Mouse (Mus musculus): Measurements from ENCODE around the gene Ifnk. TPM values are rescaled to one million over a fixed set of nuclear protein-coding genes. Genes with fewer than 3 reads are reported as not detected.
A peak's percentile ranks its signal among the peaks of the same experiment; 100 is the strongest.

The Ifnk gene
- not detected for total RNA-seq (2021)
- not detected in 2 replicates for polyA plus RNA-seq (2012; rRNA removed)
- long read RNA-seq, result 0 reads

GRCm38 (mm10) chr4:35151756-35152155 lies at the start of gene Ifnk:
Gene Ifnk (plus strand): TSS chr4:35152056.
- no peak for DNase-seq

GRCm38 (mm10) chr4:35105115-35105773 lies 46.6 kb upstream of the Ifnk start:
- no peak for DNase-seq

GRCm38 (mm10) chr4:35112452-35112851 lies 39.4 kb upstream of the Ifnk start:
- DNase-seq, result no peak

- peak; percentile 35 for DNase-seq
Measured at GRCm38 (mm10) chr4:35113516-35114248, 38.2 kb upstream of the Ifnk start.

DNA sequence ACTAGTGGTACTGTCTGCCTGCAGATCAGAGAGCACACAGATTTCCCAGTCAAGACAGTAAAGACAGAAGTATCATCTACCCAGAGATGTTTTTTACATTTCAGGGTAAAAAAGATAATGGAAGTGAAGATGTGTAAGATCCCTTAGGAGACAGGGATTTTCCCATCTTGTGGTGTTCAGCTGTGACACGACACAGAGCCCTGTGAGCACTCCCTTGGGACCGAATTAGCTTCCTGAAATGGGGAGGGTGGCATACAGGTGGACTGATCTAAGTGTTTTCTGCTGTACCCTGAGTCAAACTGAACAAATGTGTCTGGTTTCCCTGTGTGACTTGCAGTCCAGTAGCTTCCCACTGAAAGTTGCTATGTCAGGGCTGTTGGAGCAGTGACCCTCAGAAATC lies 36.9 kb upstream of the Ifnk start:
- no peak for DNase-seq

- DNase-seq, result no peak
Measured at GRCm38 (mm10) chr4:35115933-35116332, 35.9 kb upstream of the Ifnk start.

DNA sequence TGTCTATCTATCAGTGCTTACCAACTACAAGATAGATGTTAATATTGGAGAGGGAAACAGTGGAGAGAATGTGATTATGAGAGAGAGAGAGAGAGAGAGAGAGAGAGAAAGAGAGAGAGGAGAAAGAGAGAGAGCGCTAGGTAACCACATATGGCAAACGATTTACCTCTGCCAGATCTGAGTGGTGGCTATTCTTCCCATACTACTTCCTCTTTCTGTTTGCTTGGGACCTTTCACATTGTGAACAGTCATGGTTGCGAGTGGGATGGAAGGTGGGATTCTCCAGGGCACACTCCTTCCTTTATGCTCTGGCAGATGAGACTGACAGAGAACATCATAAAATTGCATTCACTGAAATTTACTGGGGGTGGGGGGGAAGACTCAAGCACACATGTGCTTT lies 34.7 kb upstream of the Ifnk start:
- no peak for DNase-seq

- no peak for DNase-seq
Measured at GRCm38 (mm10) chr4:35118851-35119250, 33.0 kb upstream of the Ifnk start.

DNA sequence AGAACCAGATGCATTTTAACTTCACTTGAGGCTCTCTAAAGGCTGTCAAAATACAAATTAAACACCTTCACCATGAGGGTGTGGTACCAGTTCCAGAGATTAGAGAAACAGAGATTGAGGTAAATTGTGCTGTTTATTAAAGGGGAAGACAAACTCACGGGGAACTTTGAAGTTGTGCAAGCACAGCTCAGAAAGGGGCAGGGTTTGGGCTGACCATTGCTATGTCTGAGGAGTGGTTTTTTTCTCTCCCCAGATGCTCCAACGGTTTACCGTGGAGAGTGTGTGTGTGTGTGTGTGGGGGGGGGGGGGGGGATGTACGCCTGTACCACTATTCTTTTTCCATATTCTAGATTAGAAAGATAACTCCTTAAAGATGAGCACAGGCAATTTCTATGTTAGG lies 31.7 kb upstream of the Ifnk start:
- no peak for DNase-seq

- DNase-seq, result no peak
Measured at GRCm38 (mm10) chr4:35120575-35120974, 31.3 kb upstream of the Ifnk start.

DNA sequence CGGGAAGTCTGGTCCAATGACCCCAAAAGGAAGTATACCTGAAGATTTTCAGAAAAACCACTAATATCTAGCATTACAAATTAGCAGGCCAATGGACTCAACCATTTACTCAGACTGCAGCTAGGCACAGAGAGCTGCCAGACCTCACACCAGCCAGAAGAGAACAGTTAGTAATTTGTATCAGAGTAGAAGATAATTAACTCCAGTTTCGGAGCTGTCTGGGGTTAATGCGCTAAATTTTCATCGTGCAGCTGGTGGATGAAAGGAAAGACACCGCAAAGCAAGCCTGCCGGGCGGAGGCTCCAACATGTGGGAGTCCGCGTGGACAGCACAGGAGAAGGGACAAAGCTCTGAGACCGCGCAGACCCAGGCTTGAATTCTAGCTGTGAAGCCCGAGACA lies 30.8 kb upstream of the Ifnk start:
- no peak for DNase-seq

- no peak for DNase-seq
Measured at GRCm38 (mm10) chr4:35123087-35123486, 28.8 kb upstream of the Ifnk start.

DNA sequence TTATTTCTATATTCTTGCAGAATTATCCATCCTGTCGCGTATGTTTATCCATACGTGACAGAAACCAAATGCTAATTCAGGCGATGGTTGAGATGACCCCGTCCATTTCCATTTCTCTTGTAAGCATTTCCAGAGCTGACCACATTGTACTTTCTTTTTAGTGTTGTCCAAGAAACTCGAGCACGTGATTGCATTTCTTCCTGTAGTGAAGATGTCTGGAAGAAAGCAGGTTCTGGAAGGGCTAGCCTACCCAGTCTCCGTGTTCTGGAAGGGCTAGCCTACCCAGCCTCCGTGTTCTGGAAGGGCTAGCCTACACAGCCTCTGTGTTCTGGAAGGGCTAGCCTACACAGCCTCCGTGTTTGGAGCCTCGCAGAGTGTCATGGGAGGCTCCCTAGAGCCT lies 27.8 kb upstream of the Ifnk start:
- no peak for DNase-seq

DNA sequence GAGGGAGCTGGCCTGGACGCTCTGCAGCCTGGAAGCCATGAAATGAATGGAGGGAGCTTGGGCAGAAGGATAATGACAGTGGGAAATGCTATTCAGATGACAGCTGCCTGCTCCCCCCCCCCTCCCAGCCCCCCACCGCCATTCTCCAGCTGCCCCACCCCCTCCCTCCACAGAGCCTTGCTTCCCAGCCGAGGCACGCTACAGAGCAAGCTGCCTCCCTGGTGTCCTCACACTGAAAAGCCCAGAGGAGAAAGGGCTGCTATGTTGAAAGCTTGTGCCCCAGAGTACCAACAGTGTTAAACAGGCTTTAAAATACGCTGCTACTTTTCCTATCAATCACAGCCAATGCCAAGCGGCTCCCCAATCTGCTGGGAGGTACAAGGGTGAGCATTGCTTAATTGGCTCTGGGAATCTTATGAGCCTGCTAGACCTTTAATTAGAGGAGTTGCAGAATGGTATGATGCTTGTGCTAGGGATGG lies 26.5 kb upstream of the Ifnk start:
- no peak for DNase-seq

GRCm38 (mm10) chr4:35126776-35127175 lies 25.1 kb upstream of the Ifnk start:
- DNase-seq, result no peak

GRCm38 (mm10) chr4:35127759-35128158 lies 24.1 kb upstream of the Ifnk start:
- DNase-seq, result no peak

GRCm38 (mm10) chr4:35130411-35130948 lies 21.4 kb upstream of the Ifnk start:
- DNase-seq, result no peak

DNA sequence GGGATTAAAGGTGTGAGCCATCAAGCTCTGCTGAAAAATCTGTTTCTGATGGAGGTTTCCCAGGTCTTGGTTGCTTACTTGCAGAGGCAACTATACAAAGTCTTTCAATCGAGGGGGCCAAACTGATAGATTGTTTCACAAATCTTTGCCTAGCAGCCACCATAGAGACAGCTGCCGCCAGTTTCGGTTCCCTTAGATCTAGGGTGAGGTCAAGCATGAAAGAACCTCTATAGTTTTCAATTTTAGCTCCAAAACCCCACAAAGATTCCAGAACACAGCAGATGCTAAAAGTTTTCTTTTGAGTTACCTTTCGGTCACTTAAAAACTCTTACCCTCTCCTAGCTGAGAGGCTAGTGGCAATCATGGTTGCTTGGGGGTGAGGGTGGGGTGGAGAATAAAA lies 20.3 kb upstream of the Ifnk start:
- no peak for DNase-seq

DNA sequence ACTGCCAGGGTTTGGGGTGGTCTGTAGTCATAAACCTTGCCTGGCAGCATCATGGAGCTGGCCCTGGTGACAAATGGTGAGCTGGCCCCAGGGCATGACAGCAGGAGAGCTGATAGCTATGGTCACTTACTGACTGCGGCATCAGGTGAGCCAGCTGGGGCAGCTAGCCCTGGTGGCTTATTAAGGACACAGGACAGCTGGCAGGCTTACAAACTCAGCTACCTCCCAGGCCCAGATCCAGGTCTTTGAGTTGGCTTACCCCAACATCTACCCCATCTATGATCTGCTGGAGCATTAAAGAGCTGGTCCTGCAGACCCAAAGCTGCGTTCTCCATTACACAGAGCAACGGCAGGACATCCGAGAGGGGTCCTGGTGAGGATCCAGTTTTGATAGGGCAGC lies 18.4 kb upstream of the Ifnk start:
- DNase-seq, result peak; percentile 56

DNA sequence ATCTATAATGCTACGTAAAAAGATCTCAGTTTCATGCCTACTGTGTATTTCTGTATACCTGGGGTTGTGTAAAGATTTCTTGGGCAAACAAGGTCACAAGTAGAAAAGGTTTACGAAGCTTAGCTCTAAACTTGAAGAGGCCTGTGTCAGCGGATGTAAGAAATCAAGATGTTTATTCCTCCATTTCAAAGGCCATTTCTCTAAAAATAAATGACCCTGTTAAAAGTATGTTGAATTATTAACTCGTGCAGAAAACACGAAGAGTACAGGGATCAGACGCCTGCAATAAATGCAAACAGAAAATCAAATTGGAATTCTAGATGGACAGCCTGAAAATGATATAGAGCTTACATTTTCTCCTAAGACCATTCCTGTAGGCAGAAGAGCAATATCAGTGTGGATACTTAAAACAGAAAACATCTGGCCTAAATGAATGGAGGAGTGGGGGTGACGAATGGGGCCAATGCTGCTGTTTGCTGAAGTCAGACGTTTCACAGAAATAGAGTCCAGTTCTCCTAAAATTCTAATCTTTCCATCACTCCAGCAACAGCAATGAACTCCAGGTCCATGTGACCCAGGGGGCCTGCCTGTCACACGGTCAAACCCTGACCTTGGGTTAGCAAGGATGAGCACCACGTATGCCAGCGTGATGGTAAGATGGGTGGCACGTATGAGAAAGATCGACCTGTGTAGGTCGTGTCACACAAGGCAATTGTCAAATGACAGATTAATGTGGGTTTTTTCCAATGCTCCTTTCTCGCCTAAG lies 16.8 kb upstream of the Ifnk start:
- DNase-seq, result peak; percentile 30

DNA sequence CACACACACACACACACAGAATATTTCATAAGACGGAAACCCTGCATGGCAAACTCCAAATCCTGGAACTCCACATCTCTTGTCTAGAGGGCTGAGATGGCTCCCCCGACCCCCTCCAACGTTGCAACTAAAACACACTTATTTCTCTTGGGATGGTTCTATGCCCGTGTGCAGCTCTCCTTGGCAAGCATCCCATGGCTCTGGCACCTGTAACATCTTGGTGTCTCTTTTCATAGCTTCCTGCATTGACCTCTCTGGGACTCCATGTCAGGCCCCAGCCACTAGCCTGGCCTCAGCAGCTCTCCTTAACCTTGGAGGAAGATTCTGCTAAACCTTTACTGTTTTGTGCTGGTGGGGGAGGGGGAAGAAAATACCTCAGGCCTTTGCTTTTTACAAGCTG lies 16.1 kb upstream of the Ifnk start:
- DNase-seq, result peak; percentile 17

DNA sequence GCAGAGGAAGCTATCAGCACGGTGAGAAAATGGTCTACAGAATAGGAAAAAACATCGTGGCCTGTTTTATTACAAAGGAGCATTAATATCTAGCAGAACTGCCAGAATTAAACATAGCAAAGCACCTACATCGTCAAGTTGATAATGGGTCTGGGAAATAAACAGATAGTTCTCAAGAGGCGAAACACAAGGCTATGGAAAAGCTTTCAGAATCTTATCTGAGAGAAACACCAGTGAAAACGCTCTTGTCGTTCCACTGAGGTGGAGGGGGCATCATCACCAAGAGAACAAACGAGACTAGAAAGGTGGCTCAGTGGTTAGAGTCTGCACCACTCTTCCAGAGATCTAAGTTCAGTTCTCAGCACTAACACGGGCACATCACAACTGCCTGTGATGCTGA lies 14.9 kb upstream of the Ifnk start:
- DNase-seq, result no peak

DNA sequence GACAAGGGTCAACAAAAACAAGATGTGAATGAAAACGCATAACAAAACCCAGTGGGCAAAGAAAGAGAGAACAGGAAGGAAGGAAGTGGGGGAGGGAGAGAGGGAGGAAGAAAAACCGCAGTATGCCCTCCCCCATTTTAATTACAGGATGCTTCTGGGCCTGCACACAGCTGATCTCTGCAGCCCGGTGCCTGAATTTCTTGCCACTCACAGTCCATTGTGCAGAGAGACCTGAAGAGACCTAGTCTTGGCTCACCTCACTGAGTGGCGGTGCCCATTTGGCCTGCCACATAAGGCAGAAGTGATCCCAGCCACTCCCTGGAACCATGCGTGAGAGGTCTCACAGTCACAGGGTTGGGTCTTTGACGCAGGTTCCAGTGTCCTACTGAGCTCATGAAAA lies 13.8 kb upstream of the Ifnk start:
- DNase-seq, result no peak

Measured in adrenal gland, adult 2 months (tissue).